Mouse (Mus musculus): ENCODE measurements around the gene Cnmd. TPM values are rescaled to one million over a fixed set of nuclear protein-coding genes. Genes with fewer than 3 reads are reported as not detected.

The Cnmd gene
- total and polyA plus RNA-seq, 3 experiments, result not detected

DNA sequence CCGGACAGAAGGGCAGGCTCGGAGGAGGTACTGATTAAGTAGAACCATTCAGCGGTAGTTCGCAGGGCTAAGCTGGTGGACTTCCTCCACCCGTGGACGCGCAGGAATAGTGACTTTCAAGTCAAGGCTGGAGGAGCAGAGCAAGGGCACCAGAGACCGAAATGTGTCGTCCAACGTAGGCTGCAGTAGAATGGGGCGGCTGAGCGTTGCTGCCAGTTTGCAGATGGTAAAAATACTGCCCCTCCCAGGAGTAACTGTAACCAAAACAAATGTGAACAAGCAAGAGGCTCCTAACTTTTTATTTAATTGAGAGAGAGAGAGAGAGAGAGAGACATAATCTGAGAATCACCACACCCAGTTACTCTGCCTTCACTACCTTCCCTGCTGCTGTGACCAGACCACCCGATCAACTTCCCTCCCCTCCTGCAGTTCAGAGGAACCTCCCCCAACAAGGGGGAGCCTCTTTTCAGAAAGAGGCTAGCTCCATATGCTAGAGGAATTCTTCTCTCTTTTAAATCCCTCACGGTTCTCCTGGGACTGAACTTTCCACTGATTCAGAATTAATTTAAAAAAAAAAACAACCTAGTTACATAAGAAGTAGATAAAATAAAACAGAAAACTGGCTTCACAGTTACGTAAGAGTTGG is 15.3 kb upstream of the Cnmd start:
- in situ Hi-C loops (cut with MboI; ENCODE audit: low pct_ligation_motif_present, low pct_unique_long_range_greater_than_20kb, low sequenced_read_pairs) (no loop called here), dilution Hi-C loops (cut with MboI; ENCODE audit: extremely low pct_ligation_motif_present, extremely low pct_unique_long_range_greater_than_20kb, low sequenced_read_pairs) (no loop called here)
- H3K79me2 ChIP-seq (replicated peaks; ENCODE audit: control insufficient read depth, extremely low read depth, insufficient read depth, poor library complexity, severe bottlenecking), result no peaks in the 10 kb centered on the region
- peaks cover 3 to 10% of the 10 kb centered on the region in 2 experiments; a peak in 2 of 4 replicates for H3K4me1 ChIP-seq (ENCODE audit: control insufficient read depth in 1 of 2, insufficient read depth in 2 of 2)
- H3K27me3 ChIP-seq (replicated peaks), result no peaks in the 10 kb centered on the region
- TF ChIP-seq CHD2 (IDR thresholded peaks at IDR 0.05; ENCODE audit: low read length), result no peak
- TF ChIP-seq JUND (conservative IDR thresholded peaks at IDR 0.05; ENCODE audit: low read depth, low read length), result no peak
- no peak; the same call in none of the 2 replicates for TF ChIP-seq ZNF384 (IDR thresholded peaks at IDR 0.05; ENCODE audit: low read depth, low read length)
- no peak for TF ChIP-seq IRF4 (IDR thresholded peaks at IDR 0.05; ENCODE audit: low read depth, low read length)
- TF ChIP-seq E2F4 (IDR thresholded peaks at IDR 0.05; ENCODE audit: insufficient replicate concordance, low read depth, low read length), result no peak
- no peak for TF ChIP-seq HCFC1 (IDR thresholded peaks at IDR 0.05; ENCODE audit: low read depth, low read length)
- TF ChIP-seq JUN (IDR thresholded peaks at IDR 0.05; ENCODE audit: insufficient read depth, low read depth, low read length), result no peak
- TF ChIP-seq MAX (IDR thresholded peaks at IDR 0.05; ENCODE audit: low read length), result no peak
- TF ChIP-seq UBTF (IDR thresholded peaks at IDR 0.05; ENCODE audit: low read depth, low read length), result no peak
- no peak for TF ChIP-seq ZC3H11A (IDR thresholded peaks at IDR 0.05; ENCODE audit: low read depth, low read length)
- TF ChIP-seq MXI1 (IDR thresholded peaks at IDR 0.05; ENCODE audit: low read depth, low read length), result no peak
- no peak for TF ChIP-seq MEF2A (IDR thresholded peaks at IDR 0.05; ENCODE audit: borderline replicate concordance, low read depth, low read length)
- TF ChIP-seq NELFE (IDR thresholded peaks at IDR 0.05; ENCODE audit: low read depth, low read length), result no peak
- TF ChIP-seq TCF12 (IDR thresholded peaks at IDR 0.05; ENCODE audit: low read depth, low read length), result no peak
- no peak for TF ChIP-seq TBP (conservative IDR thresholded peaks at IDR 0.05; ENCODE audit: low read depth, low read length)
- no peak for TF ChIP-seq ETS1 (conservative IDR thresholded peaks at IDR 0.05; ENCODE audit: low read depth, low read length)
- TF ChIP-seq ZMIZ1 (IDR thresholded peaks at IDR 0.05; ENCODE audit: low read depth, low read length), result no peak
- H3K36me3 ChIP-seq (replicated peaks in 1 of 2; ENCODE audit: control insufficient read depth in 1 of 2, insufficient read depth in 1 of 2, low read length in 1 of 2), result no peaks in the 10 kb centered on the region
- H3K27ac ChIP-seq (ENCODE audit: insufficient read depth, low read depth), result no peak overlapping the region
- H3K4me3 ChIP-seq (replicated peaks in 1 of 3; ENCODE audit: low read depth in 2 of 3, low read length in 2 of 3, poor library complexity in 1 of 3), result no peak overlapping the region
- no peak overlapping the region for H3K9ac ChIP-seq (ENCODE audit: insufficient read depth, low read depth)
- no peaks in the 10 kb centered on the region for H3K9me3 ChIP-seq (replicated peaks; ENCODE audit: low read length)
- DNase-seq (ENCODE audit: extremely low read depth), result no peak
- H3K4me2 ChIP-seq (ENCODE audit: insufficient read depth, low read depth, poor library complexity, severe bottlenecking), result no peak overlapping the region

DNA sequence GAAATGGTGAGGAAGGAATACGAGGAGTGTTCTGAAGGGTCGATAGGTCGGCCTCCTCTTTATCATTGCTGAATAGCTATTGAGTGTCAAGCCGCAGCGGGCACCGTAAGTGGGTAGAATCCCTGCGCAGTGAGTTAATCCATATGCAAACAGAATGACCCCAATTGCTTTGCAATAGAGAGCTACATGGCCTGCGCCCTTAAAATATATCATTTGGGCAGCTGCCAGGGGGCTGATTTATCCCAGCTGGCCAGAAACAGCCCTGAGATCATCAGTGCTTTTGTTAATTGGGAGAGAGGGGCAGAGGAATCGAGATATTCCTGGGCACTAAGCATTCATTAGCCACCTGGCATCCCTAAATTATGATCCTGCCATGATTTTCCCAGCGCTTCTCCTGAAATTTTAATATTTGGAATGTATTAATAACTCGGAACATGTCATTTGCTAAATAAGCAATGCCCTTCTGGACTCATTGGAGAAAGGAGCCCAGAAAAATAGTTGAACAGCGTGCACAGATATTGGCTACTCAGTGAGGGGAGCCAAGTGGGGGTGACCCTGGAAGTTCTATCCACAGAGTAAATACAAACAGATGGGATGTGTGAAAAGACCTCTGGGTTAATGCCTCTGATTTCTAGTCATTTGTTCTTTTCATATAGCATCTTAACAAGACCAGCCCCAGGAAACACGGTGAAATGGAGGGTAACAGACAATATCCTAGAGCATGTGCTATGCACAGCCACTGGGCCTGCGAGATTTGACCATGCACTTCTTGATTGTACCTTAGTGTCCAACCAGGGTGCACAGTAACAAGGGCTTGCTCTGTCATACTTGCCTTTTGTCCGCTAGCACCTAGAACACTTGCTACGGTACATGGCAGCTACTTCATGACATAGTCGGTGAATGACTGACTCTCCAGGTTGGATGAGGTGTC is 11.4 kb upstream of the Cnmd start:
- H3K27me3 ChIP-seq (replicated peaks), result no peaks in the 10 kb centered on the region

More for the DNA sequence above, 11.4 kb upstream of the Cnmd start:
- Histone ChIP-seq H3K79me2 (replicated peaks; ENCODE audit: control insufficient read depth, extremely low read depth, insufficient read depth, poor library complexity, severe bottlenecking) (no peaks in the 10 kb centered on the region), H3K9ac (ENCODE audit: insufficient read depth, low read depth) (no peak overlapping the region), H3K4me3 (replicated peaks in 1 of 3; ENCODE audit: low read depth in 2 of 3, low read length in 2 of 3, poor library complexity in 1 of 3) (no peak overlapping the region), H3K36me3 (replicated peaks in 1 of 2; ENCODE audit: control insufficient read depth in 1 of 2, insufficient read depth in 1 of 2, low read length in 1 of 2) (no peaks in the 10 kb centered on the region), H3K27ac (ENCODE audit: insufficient read depth, low read depth) (no peak overlapping the region), H3K9me3 (replicated peaks; ENCODE audit: low read length) (no peaks in the 10 kb centered on the region), H3K4me1 (ENCODE audit: control insufficient read depth in 1 of 2, insufficient read depth in 2 of 2) (peaks cover 3 to 16% of the 10 kb centered on the region in 2 experiments; a peak in 2 of 4 replicates), H3K4me2 (ENCODE audit: insufficient read depth, low read depth, poor library complexity, severe bottlenecking) (no peak overlapping the region)
- dilution Hi-C loops (cut with MboI; ENCODE audit: extremely low pct_ligation_motif_present, extremely low pct_unique_long_range_greater_than_20kb, low sequenced_read_pairs) (no loop called here), in situ Hi-C loops (cut with MboI; ENCODE audit: low pct_ligation_motif_present, low pct_unique_long_range_greater_than_20kb, low sequenced_read_pairs) (no loop called here)
- no peak for DNase-seq (ENCODE audit: extremely low read depth)
- no peak for TF ChIP-seq MYC (IDR thresholded peaks at IDR 0.05; ENCODE audit: low read depth, low read length)
- TF ChIP-seq IRF4 (IDR thresholded peaks at IDR 0.05; ENCODE audit: low read depth, low read length), result no peak
- TF ChIP-seq PAX5 (IDR thresholded peaks at IDR 0.05; ENCODE audit: low read length), result no peak
- TF ChIP-seq ELF1 (IDR thresholded peaks at IDR 0.05; ENCODE audit: low read depth, low read length), result no peak
- TF ChIP-seq ZC3H11A (IDR thresholded peaks at IDR 0.05; ENCODE audit: low read depth, low read length), result no peak
- no peak for TF ChIP-seq ZMIZ1 (IDR thresholded peaks at IDR 0.05; ENCODE audit: low read depth, low read length)
- no peak for TF ChIP-seq POLR2A (IDR thresholded peaks at IDR 0.05; ENCODE audit: low read depth, low read length)
- TF ChIP-seq ETS1 (conservative IDR thresholded peaks at IDR 0.05; ENCODE audit: low read depth, low read length), result no peak
- TF ChIP-seq GABPA (IDR thresholded peaks at IDR 0.05; ENCODE audit: insufficient replicate concordance, low read depth, low read length), result no peak
- TF ChIP-seq MAX (IDR thresholded peaks at IDR 0.05; ENCODE audit: low read length), result no peak
- no peak for TF ChIP-seq MEF2A (IDR thresholded peaks at IDR 0.05; ENCODE audit: borderline replicate concordance, low read depth, low read length)
- no peak for TF ChIP-seq NELFE (IDR thresholded peaks at IDR 0.05; ENCODE audit: low read depth, low read length)
- TF ChIP-seq MXI1 (IDR thresholded peaks at IDR 0.05; ENCODE audit: low read depth, low read length), result no peak
- no peak for TF ChIP-seq E2F4 (IDR thresholded peaks at IDR 0.05; ENCODE audit: insufficient replicate concordance, low read depth, low read length)
- no peak for TF ChIP-seq MAFK (IDR thresholded peaks at IDR 0.05; ENCODE audit: insufficient replicate concordance, low read length)
- TF ChIP-seq POLR2AphosphoS2 (IDR thresholded peaks at IDR 0.05; ENCODE audit: low read depth, low read length), result no peak
- no peak for TF ChIP-seq USF1 (IDR thresholded peaks at IDR 0.05; ENCODE audit: low read depth, low read length)
- TF ChIP-seq BHLHE40 (IDR thresholded peaks at IDR 0.05; ENCODE audit: low read depth, low read length), result no peak
